Mouse (Mus musculus): ENCODE data around the gene Homez. TPM values are rescaled to one million over a fixed set of nuclear protein-coding genes. Genes with fewer than 3 reads are reported as not detected.

Gene Homez
- total RNA-seq (2021): 10 to 100 TPM; 12.2 to 16.5 TPM
- long read RNA-seq, experiment 1, full-length matches to known transcripts: 6 of 8 reads
- long read RNA-seq, experiment 1, partial matches to known transcripts: 0 of 8 reads
- long read RNA-seq, experiment 1, other reads (novel, unspliced or antisense): 2 of 8 reads
- long read RNA-seq, experiment 2, full-length matches to known transcripts: 4 of 5 reads
- long read RNA-seq, experiment 2, partial matches to known transcripts: 0 of 5 reads
- long read RNA-seq, experiment 2, other reads (novel, unspliced or antisense): 1 of 5 reads

DNA sequence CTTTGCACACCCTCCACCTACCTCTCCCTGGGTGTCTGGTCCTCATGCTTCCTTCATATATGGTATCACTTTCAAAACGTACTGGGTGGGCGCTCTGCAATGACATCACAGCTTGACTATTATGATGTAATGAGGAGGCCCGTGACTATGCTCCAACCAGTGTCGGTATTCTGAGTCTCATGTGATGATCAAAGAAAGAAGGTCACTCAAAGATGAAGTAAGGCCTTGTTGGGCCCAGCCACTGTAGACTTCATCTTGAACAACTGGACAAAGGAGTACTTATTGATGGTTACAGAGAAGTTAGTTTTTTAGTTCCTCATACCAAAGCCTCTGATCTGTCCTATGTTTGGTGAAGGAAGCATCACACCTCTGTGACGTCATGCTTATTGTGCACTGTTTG is at the start of gene Homez:
Homez (minus strand) TSS at position 101 of the 400 bp plus-strand sequence.
- DNase-seq: no peak

DNA sequence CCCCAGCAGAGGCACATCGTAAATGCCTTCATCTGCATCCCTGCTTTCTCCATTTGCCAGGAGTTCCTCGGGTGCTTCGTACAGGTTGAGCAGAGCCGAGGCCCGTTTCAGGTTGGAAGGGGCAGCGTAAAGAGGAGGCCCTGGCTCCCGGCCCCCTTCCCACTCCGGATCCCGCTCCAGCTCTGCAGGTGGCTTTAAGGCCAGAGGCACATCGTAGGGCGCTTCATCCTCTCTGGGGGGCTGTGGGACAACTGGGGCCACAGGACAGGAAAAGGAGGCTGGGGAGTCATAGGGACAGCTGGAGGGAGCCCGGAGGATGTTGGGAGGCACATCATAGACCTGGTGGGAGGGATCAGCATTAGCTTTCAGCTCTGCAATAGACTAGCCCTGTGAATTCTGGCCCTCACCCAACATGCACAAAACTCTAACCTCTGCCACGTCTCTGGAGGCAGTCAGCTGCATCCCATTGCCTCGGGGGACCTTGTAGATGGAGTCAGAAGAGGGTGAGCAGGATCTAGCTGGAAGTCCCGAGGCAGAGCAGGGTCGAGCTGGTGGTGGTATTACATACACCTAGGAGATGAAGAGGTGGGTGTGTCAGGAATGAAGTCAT is 49.4 kb upstream of the Homez start:
- no peak for DNase-seq

DNA sequence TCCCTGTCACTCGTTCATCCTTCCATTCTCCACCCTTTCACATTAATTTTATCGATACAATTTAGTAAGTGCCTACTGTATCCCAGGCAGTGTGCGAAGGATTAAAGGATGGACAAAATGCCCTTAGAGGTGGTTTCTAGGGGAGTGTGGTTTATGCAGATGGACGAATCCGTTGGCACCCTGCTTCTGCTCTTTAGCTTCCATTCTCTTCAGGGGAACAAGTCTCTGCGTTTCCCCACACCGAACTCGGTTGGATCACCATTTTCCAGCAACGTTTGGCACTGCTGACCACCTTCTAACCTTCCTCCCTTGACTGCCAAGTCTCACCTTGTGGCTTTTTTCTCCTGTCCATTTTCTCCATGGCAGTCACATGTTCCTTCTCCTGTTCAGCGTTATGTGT is 42.6 kb upstream of the Homez start:
- no peak for DNase-seq

GRCm38 (mm10) chr14:54912886-54913285 is 42.1 kb upstream of the Homez start, which contains the start of gene Slc22a17:
Gene Slc22a17, minus strand, starts transcription at chr14:54913132.
- peak; percentile 76 to 84 for DNase-seq

- peak in 1 of 2 experiments; percentile 46 for DNase-seq
These were observed 41.5 kb upstream of the Homez start for GRCm38 (mm10) chr14:54912109-54912850.

GRCm38 (mm10) chr14:54908682-54909081 is 37.9 kb upstream of the Homez start:
- no peak for DNase-seq

DNA sequence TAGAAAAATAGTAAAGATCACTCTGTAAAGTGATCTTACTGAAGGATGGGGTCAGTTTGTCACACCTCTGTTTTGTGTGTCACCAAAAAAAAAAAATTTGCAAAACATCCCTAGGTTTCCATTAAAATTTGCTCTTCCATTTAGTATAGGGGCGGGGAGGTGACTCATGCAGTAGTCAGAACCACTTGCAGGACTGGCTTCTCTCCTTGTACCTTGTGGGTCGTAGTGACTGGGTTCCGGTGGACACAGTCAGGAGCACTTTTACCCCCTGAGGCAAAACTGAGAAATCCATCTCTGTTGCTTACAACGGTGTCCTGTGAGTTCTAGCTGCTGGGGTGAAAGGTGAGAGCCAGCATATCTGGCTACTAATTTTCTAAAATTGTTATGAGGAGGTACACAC is 32.9 kb upstream of the Homez start:
- DNase-seq: no peak

DNA sequence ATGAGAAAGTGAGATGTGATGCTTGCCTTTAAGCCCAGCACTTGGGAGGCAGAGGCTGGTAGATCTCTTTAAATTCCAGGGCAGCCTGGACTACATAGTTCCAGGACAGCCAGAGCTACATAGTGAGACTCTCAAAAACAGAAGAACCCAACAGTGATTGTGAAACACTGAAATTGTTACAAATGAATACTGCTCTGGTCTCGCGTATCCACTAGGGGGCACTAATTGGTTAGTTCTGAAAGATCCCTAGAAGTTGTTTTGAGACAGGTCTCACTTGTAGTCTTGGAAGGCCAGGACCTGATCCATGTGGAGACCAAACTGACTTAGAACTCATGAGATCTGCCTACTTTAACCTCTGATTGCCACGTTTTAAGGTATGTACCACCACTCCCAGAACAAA is 29.6 kb upstream of the Homez start:
- peak; percentile 58 to 70 for DNase-seq

DNA sequence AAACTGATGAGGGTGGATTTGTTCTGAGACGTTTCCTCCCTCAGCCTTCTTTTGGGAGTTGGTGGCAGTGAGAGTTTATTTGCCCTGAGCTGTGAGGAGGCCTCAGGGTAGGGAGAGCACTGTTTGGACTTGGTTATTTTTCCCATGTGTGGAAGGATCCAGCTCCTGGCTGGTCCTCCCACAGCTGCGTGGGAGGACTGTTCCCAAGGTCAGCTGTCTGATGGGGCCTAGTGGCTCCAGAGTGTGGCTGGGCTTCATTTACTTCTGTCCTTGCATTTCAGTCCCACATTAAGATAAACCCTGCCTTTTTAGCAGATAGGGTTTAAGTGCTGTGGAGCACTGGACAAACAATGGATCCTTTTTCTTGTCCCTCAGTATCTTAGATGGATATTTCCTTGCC is 26.7 kb upstream of the Homez start:
- no peak for DNase-seq

DNA sequence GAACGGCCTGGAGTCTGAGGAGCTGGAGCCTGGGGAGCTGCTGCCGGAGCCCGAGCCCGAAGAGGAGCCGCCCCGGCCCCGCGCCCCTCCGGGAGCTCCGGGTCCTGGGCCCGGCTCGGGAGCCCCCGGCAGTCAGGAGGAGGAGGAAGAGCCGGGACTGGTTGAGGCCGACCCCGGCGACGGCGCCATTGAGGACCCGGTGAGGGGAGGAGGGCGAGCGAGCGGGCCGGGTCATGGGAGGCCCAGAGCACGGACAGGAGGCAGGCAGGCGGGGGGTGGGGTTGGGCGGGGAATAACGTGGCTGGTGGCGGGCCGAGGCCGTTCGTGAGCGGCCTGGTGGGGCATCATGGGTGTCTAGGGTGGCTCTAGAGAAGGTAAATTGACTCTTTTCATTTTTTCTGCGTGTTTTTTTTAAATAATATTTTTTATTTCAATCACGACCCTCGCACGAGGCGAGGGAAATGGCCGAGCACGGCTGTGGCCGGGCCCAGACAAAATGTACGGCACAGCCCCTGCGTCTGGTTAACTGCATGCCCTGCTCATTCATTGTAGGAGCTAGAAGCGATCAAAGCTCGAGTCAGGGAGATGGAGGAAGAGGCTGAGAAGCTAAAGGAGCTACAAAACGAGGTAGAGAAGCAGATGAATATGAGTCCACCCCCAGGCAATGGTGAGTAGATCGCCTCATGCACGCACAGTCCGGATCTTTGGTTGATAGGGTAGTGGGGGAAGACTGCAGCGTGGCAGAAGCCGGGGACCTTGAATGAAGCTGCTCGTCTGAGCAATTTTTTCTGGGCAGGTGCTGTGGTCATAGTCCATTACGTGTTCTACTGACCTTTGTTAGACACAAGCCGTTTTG is 23.8 kb upstream of the Homez start:
- DNase-seq: peak; percentile 77 to 82

- peak; percentile 96 to 97 for DNase-seq
These were observed 23.0 kb upstream of the Homez start for GRCm38 (mm10) chr14:54893651-54894181.

DNA sequence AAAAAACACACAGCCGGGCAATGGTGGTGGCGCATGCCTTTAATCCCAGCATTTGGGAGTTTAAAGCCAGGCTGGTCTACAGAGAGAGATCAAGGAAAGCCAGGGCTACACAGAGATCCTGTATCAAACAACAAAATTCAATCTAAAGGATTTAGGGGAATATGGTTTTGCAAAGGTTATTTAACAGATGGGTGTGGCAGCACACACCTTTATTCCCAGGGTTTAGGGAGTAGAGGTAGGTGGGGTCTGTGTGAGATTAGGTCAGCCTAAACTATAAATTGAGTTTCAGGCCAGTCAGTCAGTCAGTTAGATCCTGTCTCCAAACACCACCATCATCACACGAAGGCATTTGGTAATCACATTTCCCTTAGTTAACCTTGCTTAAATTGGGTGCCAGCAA is 21.4 kb upstream of the Homez start, which contains the start of gene Pabpn1:
Pabpn1 (plus strand) TSS at position 301 of the 400 bp plus-strand sequence.
- no peak for DNase-seq

GRCm38 (mm10) chr14:54885309-54885708 is 14.5 kb upstream of the Homez start:
- no peak for DNase-seq

GRCm38 (mm10) chr14:54884022-54884712 is 13.4 kb upstream of the Homez start:
- no peak for DNase-seq

DNA sequence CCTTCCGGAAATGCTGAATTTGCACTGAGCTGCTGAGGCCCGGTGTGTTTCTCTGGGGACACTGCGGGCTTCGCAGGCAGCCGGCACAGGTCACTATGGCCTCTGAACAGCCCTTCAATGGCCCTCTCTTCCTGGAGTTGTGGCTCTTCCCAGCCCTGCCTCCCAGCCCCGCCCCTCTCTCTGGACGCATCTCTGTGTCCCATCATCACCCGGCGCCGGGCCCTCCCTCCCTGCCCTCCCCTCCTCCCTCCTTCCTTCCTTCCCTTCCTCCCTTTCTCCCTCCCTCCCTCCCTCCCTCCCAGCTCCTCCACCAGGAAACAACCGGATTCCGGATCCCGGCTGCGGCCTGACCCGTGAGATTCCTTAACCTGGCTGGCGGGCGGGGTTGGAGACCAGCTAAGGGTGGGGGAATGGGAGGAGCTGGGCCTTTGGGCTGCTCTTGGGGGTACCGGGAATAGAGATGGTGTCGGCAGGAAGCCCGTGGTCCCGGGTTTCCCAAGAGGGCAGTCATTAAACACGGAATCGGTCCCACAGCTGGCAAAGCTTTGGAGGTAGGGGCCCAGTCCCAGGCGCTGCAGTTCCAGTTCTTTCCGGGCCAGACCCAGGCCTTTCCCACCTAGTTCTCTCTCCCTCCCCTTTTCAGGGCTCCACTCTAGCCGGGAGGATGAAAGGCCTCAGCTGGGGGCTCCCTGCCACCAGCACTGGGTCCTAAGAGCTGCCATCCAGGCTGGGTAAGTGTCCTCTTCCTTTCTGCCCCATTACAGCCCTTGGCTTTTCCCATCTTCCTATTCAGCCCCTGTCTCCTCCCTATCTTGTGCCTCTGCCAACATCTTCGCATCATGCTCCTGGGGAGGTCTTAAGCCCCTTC is 12.6 kb upstream of the Homez start, which contains the start of the genes Bcl2l2 and Gm20521:
Bcl2l2 (plus strand) TSS at position 224 of the 868 bp plus-strand sequence.
Gm20521 (plus strand) TSS at position 288 of the 868 bp plus-strand sequence.
- DNase-seq: peak; percentile 89 to 94

DNA sequence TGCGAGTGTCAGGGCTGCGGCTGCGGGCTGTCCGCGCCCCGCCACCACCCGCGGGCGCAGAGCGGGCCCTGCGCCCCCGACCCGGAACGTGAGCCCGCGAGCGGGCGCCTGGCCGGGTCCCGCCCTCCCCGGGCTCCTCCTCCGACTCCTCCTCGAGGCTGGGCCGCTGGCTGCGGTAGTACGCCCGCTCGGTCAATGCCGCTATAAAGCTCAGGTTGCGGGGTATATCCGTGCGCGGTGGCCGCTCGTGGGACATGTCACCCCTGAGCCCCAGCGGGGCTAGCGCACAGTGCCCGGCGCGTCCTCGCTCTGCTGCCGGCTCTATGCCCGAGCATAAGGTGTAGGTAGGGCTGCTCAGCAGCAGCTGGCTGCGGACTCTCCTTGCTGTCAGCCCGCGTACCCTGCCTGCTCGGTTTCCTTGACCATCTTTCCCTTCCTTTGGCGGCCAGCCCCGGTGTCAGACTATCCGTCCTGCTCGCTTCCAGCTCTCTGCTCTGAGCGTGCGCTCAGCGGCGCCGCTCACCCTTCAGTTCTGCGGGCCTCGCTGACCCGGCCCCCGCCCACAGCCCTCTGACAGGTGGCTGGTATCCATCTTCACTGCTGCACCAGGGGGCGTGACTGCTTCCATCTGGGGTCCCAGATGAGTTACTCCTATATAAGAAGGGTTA is 6.4 kb upstream of the Homez start, which contains the start of gene Ppp1r3e:
Ppp1r3e (minus strand) TSS at position 503 of the 668 bp plus-strand sequence.
- peak; percentile 85 to 91 for DNase-seq

DNA sequence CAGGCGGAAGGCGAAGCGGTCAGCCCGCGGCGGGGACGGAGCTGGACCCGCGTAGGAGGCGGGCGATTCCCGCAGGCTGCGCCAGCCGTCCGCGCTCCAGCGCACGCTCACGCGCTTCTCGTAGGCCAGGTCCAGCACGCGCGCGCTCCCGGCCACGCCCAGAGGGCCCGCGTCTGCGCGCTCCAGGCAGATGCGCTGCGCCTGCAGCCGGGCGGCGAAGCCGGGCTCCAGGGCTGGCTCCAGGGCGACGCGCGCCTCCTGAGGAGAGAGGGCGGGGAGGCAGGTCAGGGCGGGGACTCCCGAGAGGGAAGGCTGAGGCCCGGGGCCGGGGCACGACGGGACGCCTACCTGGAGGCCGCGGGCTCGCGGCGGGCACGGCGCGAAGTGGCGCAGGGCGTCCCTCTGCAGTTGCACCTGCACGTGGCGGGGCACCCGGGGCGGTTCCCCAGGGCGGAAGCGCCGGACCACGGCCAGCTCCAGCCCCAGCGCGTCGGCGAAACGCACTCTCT is 5.8 kb upstream of the Homez start:
- peak; percentile 95 to 97 for DNase-seq

- DNase-seq: no peak
These were observed 5.2 kb upstream of the Homez start for GRCm38 (mm10) chr14:54875844-54876538.

All from adrenal gland, postnatal 36 days (tissue).